Mouse (Mus musculus) CH12.LX (cell line): ENCODE measurements around the gene Dazap1.

ENCODE experiments used
- CHD2 ChIP-seq: IDR thresholded peaks from 2 replicates; pipeline ENCODE4 v1.6.1; 2011; ENCODE audit warnings: low read length, improper control_type of control experiment
- CTCF ChIP-seq, 2 experiments: IDR thresholded peaks in 1 of 2; conservative IDR thresholded peaks in 1 of 2; 2 replicates each; pipeline ENCODE4 v1.5.1; 2011 to 2012; ENCODE audit warnings: low read depth in 2 of 2, low read length in 2 of 2, improper control_type of control experiment in 1 of 2, inconsistent platforms in 1 of 2, mild to moderate bottlenecking in 1 of 2, moderate library complexity in 1 of 2
- EP300 ChIP-seq: IDR thresholded peaks from 2 replicates; pipeline ENCODE4 v1.6.1; 2011; ENCODE audit warnings: low read length, improper control_type of control experiment
- JUND ChIP-seq: conservative IDR thresholded peaks from 2 replicates; pipeline ENCODE4 v1.6.1; 2011; ENCODE audit warnings: low read depth, low read length, improper control_type of control experiment
- RAD21 ChIP-seq: IDR thresholded peaks from 2 replicates; pipeline ENCODE4 v1.6.1; 2011; ENCODE audit warnings: low read depth, mild to moderate bottlenecking, low read length, improper control_type of control experiment, moderate library complexity
- RCOR1 ChIP-seq: conservative IDR thresholded peaks from 2 replicates; pipeline ENCODE4 v1.6.1; 2012; ENCODE audit warnings: low read depth, mild to moderate bottlenecking, inconsistent platforms, low read length, improper control_type of control experiment
- ZC3H11A ChIP-seq: IDR thresholded peaks from 2 replicates; pipeline ENCODE4 v1.6.1; 2012; ENCODE audit warnings: low read depth, mild to moderate bottlenecking, inconsistent platforms, low read length, improper control_type of control experiment

DNA sequence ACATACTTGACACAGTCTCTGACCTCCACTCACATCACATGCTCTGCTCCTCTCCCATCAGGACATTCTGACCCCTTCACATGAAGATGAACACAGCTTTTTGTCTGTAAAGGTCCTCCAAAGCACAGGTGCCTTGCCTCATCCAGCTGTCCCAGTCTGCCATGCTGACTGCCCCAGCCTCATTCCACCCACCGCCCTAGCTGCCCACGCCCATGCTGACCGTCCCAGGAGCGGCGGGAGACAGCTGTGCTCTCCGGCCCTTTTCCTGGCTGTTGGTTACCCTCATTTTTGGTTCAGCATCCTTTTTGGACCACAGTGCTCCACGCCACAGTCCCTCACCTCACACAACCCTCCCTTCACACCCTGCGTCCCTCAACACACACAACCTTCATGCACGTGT, 17.1 kb downstream of the Dazap1 start:
- TF ChIP-seq ZC3H11A: no peak
- no peak for TF ChIP-seq JUND
- no peak for TF ChIP-seq CTCF (conservative IDR thresholded peaks at IDR 0.05 in 1 of 2, IDR thresholded peaks at IDR 0.05 in 1 of 2; ENCODE audit: low read depth in 2 of 2, low read length in 2 of 2)
- TF ChIP-seq EP300: no peak
- TF ChIP-seq RAD21: no peak
- TF ChIP-seq CHD2: no peak
- no peak for TF ChIP-seq RCOR1
